Mouse (Mus musculus) forebrain, embryonic 11.5 days (tissue): ENCODE data around the gene Ramp1. TPM values are rescaled to one million over a fixed set of nuclear protein-coding genes. Genes with fewer than 3 reads are reported as not detected.

Source experiments
- ATAC-seq: fragments of 200-750 bp; cut with Nextera tagmentation; replicated peaks from 2 replicates; pipeline ENCODE4 v1.8.0; 2017; ENCODE audit warnings: moderate TSS enrichment; ENCODE audit not compliant: low FRiP score
- DNase-seq: peaks from one replicate; pipeline ENCODE4 v3.0.0-alpha.2; 2017; ENCODE audit warnings: low spot score
- H3K27ac ChIP-seq: fragments of 300-500 bp; sonication (generic); 2 replicates; pipeline ENCODE4 v1.5.1; 2014; ENCODE audit warnings: low read depth, low read length
- H3K27me3 ChIP-seq: fragments of 300-500 bp; sonication (generic); 2 replicates; pipeline ENCODE4 v1.6.1; 2014; ENCODE audit warnings: mild to moderate bottlenecking, low read length, mixed read lengths; ENCODE audit not compliant: control insufficient read depth, insufficient read depth
- H3K36me3 ChIP-seq: fragments of 300-500 bp; sonication (generic); 2 replicates; pipeline ENCODE4 v1.6.1; 2014; ENCODE audit warnings: mild to moderate bottlenecking, low read length, moderate library complexity, mixed read lengths; ENCODE audit not compliant: control insufficient read depth, insufficient read depth
- H3K4me1 ChIP-seq: fragments of 300-500 bp; sonication (generic); replicated peaks from 2 replicates; pipeline ENCODE4 v1.6.1; 2014; ENCODE audit warnings: low read length, mixed read lengths; ENCODE audit not compliant: control insufficient read depth, insufficient read depth
- H3K4me2 ChIP-seq: fragments of 300-500 bp; sonication (generic); 2 replicates; pipeline ENCODE4 v1.6.1; 2014; ENCODE audit warnings: low read depth, mild to moderate bottlenecking, low read length, moderate library complexity, mixed read lengths; ENCODE audit not compliant: severe bottlenecking
- H3K4me3 ChIP-seq: fragments of 300-500 bp; sonication (generic); 2 replicates; pipeline ENCODE4 v1.5.1; 2014; ENCODE audit warnings: low read depth, low read length
- H3K9ac ChIP-seq: fragments of 300-500 bp; sonication (generic); 2 replicates; pipeline ENCODE4 v1.6.1; 2014; ENCODE audit warnings: low read length
- H3K9me3 ChIP-seq: fragments of 300-500 bp; sonication (generic); 2 replicates; pipeline ENCODE4 v1.6.1; 2016; ENCODE audit warnings: low read length, mixed read lengths; ENCODE audit not compliant: control insufficient read depth
- WGBS: fragments of 180-500 bp; shearing (Covaris S2); extraction: QIAGEN DNeasy Blood & Tissue Kit; methylation state at CpG from one replicate; pipeline ENCODE4 v1.1.7; 2014; 5-methylcytosine and 5-hydroxymethylcytosine counted together
- polyA plus RNA-seq: library from polyadenylated mRNA; unstranded; fragments of >200 nt; fragmentation: Nextera tagmentation; extraction: Ambion mirVana; gene quantifications from 2 replicates; pipeline ENCODE4 v1.2.1, GENCODE M21; 2014

Gene Ramp1
- polyA plus RNA-seq, 1 experiment from 2014 or later: 0.12 TPM

GRCm38 (mm10) chr1:91179086-91179485 lies 536 bp upstream of the Ramp1 start:
- Histone ChIP-seq H3K4me1 (0 out of 2 replicates have a peak, but pooled peaks cover 2% of the 10 kb centered on the region), H3K27ac (no peak overlapping the region), H3K36me3 (no peaks in the 10 kb centered on the region), H3K27me3 (peaks cover 10% of the 10 kb centered on the region; the same call in 1 of the 2 replicates), H3K9me3 (no peaks in the 10 kb centered on the region), H3K9ac (no peak overlapping the region), H3K4me2 (no peak overlapping the region), H3K4me3 (no peak overlapping the region)
- 33% methylated on average over 5 of the region's 5 CpGs for WGBS
- ATAC-seq (no peak), DNase-seq (peak; percentile 60)

- Histone ChIP-seq H3K9ac (peak overlapping the region; percentile 33), H3K9me3 (no peaks in the 10 kb centered on the region), H3K27me3 (peaks cover 10% of the 10 kb centered on the region; the same call in 1 of the 2 replicates), H3K36me3 (no peaks in the 10 kb centered on the region), H3K4me2 (peak overlapping the region; percentile 65), H3K4me1 (0 out of 2 replicates have a peak, but pooled peaks cover 2% of the 10 kb centered on the region), H3K4me3 (peak overlapping the region; percentile 35), H3K27ac (no peak overlapping the region)
- ATAC-seq (no peak), DNase-seq (no peak)
- 5% methylated on average over 14 of the region's 14 CpGs for WGBS
Measured at GRCm38 (mm10) chr1:91180174-91180565, 548 bp downstream of the Ramp1 start.

GRCm38 (mm10) chr1:91180723-91181122 lies 1.1 kb downstream of the Ramp1 start:
- 0 out of 2 replicates have a peak, but pooled peaks cover 2% of the 10 kb centered on the region for H3K4me1 ChIP-seq
- no peak overlapping the region for H3K27ac ChIP-seq
- no peak for ATAC-seq
- peaks cover 10% of the 10 kb centered on the region; the same call in 1 of the 2 replicates for H3K27me3 ChIP-seq
- no peak for DNase-seq
- H3K4me3 ChIP-seq: no peak overlapping the region
- no peaks in the 10 kb centered on the region for H3K36me3 ChIP-seq
- H3K4me2 ChIP-seq: no peak overlapping the region
- H3K9ac ChIP-seq: no peak overlapping the region
- WGBS: 75% methylated on average over 6 of the region's 6 CpGs
- H3K9me3 ChIP-seq: no peaks in the 10 kb centered on the region

DNA sequence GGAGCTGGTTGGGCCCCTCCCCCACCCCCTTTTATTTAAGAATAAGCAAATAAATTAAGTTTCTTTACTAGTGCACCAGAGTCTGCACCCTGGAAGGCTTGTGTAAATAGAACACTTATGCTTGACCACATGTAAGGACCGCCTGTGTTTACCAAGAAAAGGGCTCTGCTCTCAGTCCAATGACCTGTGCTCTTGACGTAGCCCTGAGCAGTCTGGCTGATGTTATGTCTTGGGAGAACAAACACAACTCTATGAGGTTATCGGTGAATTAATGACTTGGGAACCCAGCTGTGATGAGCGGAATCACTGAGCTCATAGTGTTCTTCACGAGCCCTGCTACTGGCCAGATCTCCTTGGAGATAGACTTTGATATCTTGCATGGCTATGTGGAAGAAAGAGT lies 1.6 kb downstream of the Ramp1 start:
- Histone ChIP-seq H3K36me3 (no peaks in the 10 kb centered on the region), H3K9me3 (no peaks in the 10 kb centered on the region), H3K9ac (no peak overlapping the region), H3K4me1 (0 out of 2 replicates have a peak, but pooled peaks cover 2% of the 10 kb centered on the region), H3K27ac (no peak overlapping the region), H3K4me3 (no peak overlapping the region), H3K27me3 (peaks cover 10% of the 10 kb centered on the region; the same call in 1 of the 2 replicates), H3K4me2 (no peak overlapping the region)
- no peak for ATAC-seq
- WGBS: 63% methylated on average over 5 of the region's 5 CpGs
- no peak for DNase-seq

GRCm38 (mm10) chr1:91181784-91182450 lies 2.3 kb downstream of the Ramp1 start:
- WGBS: 66% methylated on average over 12 of the region's 12 CpGs
- DNase-seq (no peak), ATAC-seq (no peak)

GRCm38 (mm10) chr1:91183305-91183704 lies 3.7 kb downstream of the Ramp1 start:
- H3K27ac ChIP-seq: no peak overlapping the region
- H3K4me2 ChIP-seq: no peak overlapping the region
- WGBS: 85% methylated on average over 10 of the region's 10 CpGs
- peaks cover 10% of the 10 kb centered on the region; the same call in 1 of the 2 replicates for H3K27me3 ChIP-seq
- no peak overlapping the region for H3K4me3 ChIP-seq
- ATAC-seq (no peak), DNase-seq (no peak)
- H3K36me3 ChIP-seq: no peaks in the 10 kb centered on the region
- no peaks in the 10 kb centered on the region for H3K9me3 ChIP-seq
- H3K4me1 ChIP-seq: 0 out of 2 replicates have a peak, but pooled peaks cover 2% of the 10 kb centered on the region
- no peak overlapping the region for H3K9ac ChIP-seq

More at GRCm38 (mm10) chr1:91181784-91182450, 2.3 kb downstream of the Ramp1 start:
- Histone ChIP-seq H3K36me3 (no peaks in the 10 kb centered on the region), H3K27me3 (peaks cover 10% of the 10 kb centered on the region; the same call in 1 of the 2 replicates), H3K4me1 (0 out of 2 replicates have a peak, but pooled peaks cover 2% of the 10 kb centered on the region), H3K27ac (no peak overlapping the region), H3K9me3 (no peaks in the 10 kb centered on the region), H3K4me2 (no peak overlapping the region), H3K4me3 (no peak overlapping the region), H3K9ac (no peak overlapping the region)

GRCm38 (mm10) chr1:91186677-91187076 lies 7.1 kb downstream of the Ramp1 start:
- no peak overlapping the region for H3K4me3 ChIP-seq
- ATAC-seq (no peak), DNase-seq (peak; percentile 23)
- no peak overlapping the region for H3K27ac ChIP-seq
- H3K9ac ChIP-seq: no peak overlapping the region
- no peaks in the 10 kb centered on the region for H3K27me3 ChIP-seq
- no peak overlapping the region for H3K4me2 ChIP-seq
- 93% methylated on average over 6 of the region's 6 CpGs for WGBS
- H3K4me1 ChIP-seq: no peaks in the 10 kb centered on the region
- no peaks in the 10 kb centered on the region for H3K36me3 ChIP-seq
- H3K9me3 ChIP-seq: no peaks in the 10 kb centered on the region

- DNase-seq: no peak
- Histone ChIP-seq H3K4me2 (no peak overlapping the region), H3K4me1 (no peaks in the 10 kb centered on the region), H3K36me3 (no peaks in the 10 kb centered on the region), H3K4me3 (no peak overlapping the region), H3K9me3 (no peaks in the 10 kb centered on the region), H3K9ac (no peak overlapping the region), H3K27ac (no peak overlapping the region), H3K27me3 (no peaks in the 10 kb centered on the region)
- no peak for ATAC-seq
- 96% methylated on average over 5 of the region's 5 CpGs for WGBS
Measured at GRCm38 (mm10) chr1:91187315-91187714, 7.7 kb downstream of the Ramp1 start.
